Mouse (Mus musculus): ENCODE measurements at regions not wholly inside any gene's neighbourhood (a gene's known extent, or its start where the extent isn't known, plus 50 kb on each side); places are given as distances from the start of the nearest gene placed in this dataset.

- in situ Hi-C loops (cut with MboI; ENCODE audit: low pct_ligation_motif_present, low pct_unique_long_range_greater_than_20kb, low sequenced_read_pairs) (loop anchor here (25.0 kb wide), 2 partner anchors 94 to 244 kb away; no protein-coding TSS in a partner anchor), dilution Hi-C loops (cut with MboI; ENCODE audit: extremely low pct_ligation_motif_present, extremely low pct_unique_long_range_greater_than_20kb, low sequenced_read_pairs) (no loop called here)
- Histone ChIP-seq H3K27me3 (replicated peaks) (no peaks in the 10 kb centered on the region), H3K4me2 (ENCODE audit: insufficient read depth, low read depth, poor library complexity, severe bottlenecking) (no peak overlapping the region), H3K4me1 (ENCODE audit: control insufficient read depth in 1 of 2, insufficient read depth in 2 of 2) (peaks cover 0 to 6% of the 10 kb centered on the region in 2 experiments; a peak in 1 of 4 replicates), H3K4me3 (replicated peaks in 1 of 3; ENCODE audit: low read depth in 2 of 3, low read length in 2 of 3, poor library complexity in 1 of 3) (no peak overlapping the region), H3K9me3 (replicated peaks; ENCODE audit: low read length) (peaks cover 4% of the 10 kb centered on the region), H3K36me3 (replicated peaks in 1 of 2; ENCODE audit: control insufficient read depth in 1 of 2, insufficient read depth in 1 of 2, low read length in 1 of 2) (peaks cover 0 to 43% of the 10 kb centered on the region in 2 experiments), H3K9ac (ENCODE audit: insufficient read depth, low read depth) (no peak overlapping the region), H3K79me2 (replicated peaks; ENCODE audit: control insufficient read depth, extremely low read depth, insufficient read depth, poor library complexity, severe bottlenecking) (no peaks in the 10 kb centered on the region), H3K27ac (ENCODE audit: insufficient read depth, low read depth) (no peak overlapping the region)
- TF ChIP-seq NRF1 (IDR thresholded peaks at IDR 0.05; ENCODE audit: low read depth, low read length) (no peak), ZC3H11A (IDR thresholded peaks at IDR 0.05; ENCODE audit: low read depth, low read length) (no peak), MAFK (IDR thresholded peaks at IDR 0.05; ENCODE audit: insufficient replicate concordance, low read length) (no peak), E2F4 (IDR thresholded peaks at IDR 0.05; ENCODE audit: insufficient replicate concordance, low read depth, low read length) (no peak), SIN3A (IDR thresholded peaks at IDR 0.05; ENCODE audit: low read length) (no peak), BHLHE40 (IDR thresholded peaks at IDR 0.05; ENCODE audit: low read depth, low read length) (no peak)
- DNase-seq (ENCODE audit: extremely low read depth): no peak
Observed at GRCm38 (mm10) chr2:158918312-158918711, 123.7 kb downstream of the Dhx35 start.

- no peak for DNase-seq (ENCODE audit: extremely low read depth)
- Histone ChIP-seq H3K27ac (ENCODE audit: insufficient read depth, low read depth) (no peak overlapping the region), H3K79me2 (replicated peaks; ENCODE audit: control insufficient read depth, extremely low read depth, insufficient read depth, poor library complexity, severe bottlenecking) (no peaks in the 10 kb centered on the region), H3K4me2 (ENCODE audit: insufficient read depth, low read depth, poor library complexity, severe bottlenecking) (no peak overlapping the region), H3K4me1 (ENCODE audit: control insufficient read depth in 1 of 2, insufficient read depth in 2 of 2) (peaks cover 0 to 11% of the 10 kb centered on the region in 2 experiments; a peak in 1 of 4 replicates), H3K4me3 (replicated peaks in 1 of 3; ENCODE audit: low read depth in 2 of 3, low read length in 2 of 3, poor library complexity in 1 of 3) (no peak overlapping the region), H3K9me3 (replicated peaks; ENCODE audit: low read length) (peaks cover 4% of the 10 kb centered on the region), H3K27me3 (replicated peaks) (no peaks in the 10 kb centered on the region), H3K9ac (ENCODE audit: insufficient read depth, low read depth) (no peak overlapping the region), H3K36me3 (replicated peaks in 1 of 2; ENCODE audit: control insufficient read depth in 1 of 2, insufficient read depth in 1 of 2, low read length in 1 of 2) (peaks cover 0 to 28% of the 10 kb centered on the region in 2 experiments)
- no peak for TF ChIP-seq USF1 (IDR thresholded peaks at IDR 0.05; ENCODE audit: low read depth, low read length)
- no peak for TF ChIP-seq GABPA (IDR thresholded peaks at IDR 0.05; ENCODE audit: insufficient replicate concordance, low read depth, low read length)
- TF ChIP-seq ZMIZ1 (IDR thresholded peaks at IDR 0.05; ENCODE audit: low read depth, low read length): no peak
- TF ChIP-seq MYC (IDR thresholded peaks at IDR 0.05; ENCODE audit: low read depth, low read length): no peak
- in situ Hi-C loops (cut with MboI; ENCODE audit: low pct_ligation_motif_present, low pct_unique_long_range_greater_than_20kb, low sequenced_read_pairs): loop anchor here (25.0 kb wide), 2 partner anchors 91 to 241 kb away; no protein-coding TSS in a partner anchor
- dilution Hi-C loops (cut with MboI; ENCODE audit: extremely low pct_ligation_motif_present, extremely low pct_unique_long_range_greater_than_20kb, low sequenced_read_pairs): no loop called here
Observed at GRCm38 (mm10) chr2:158921342-158922255, 127.0 kb downstream of the Dhx35 start.

- dilution Hi-C loops (cut with MboI; ENCODE audit: extremely low pct_ligation_motif_present, extremely low pct_unique_long_range_greater_than_20kb, low sequenced_read_pairs): no loop called here
- H3K9me3 ChIP-seq (replicated peaks; ENCODE audit: low read length): peaks cover 4% of the 10 kb centered on the region
- H3K36me3 ChIP-seq (replicated peaks in 1 of 2; ENCODE audit: control insufficient read depth in 1 of 2, insufficient read depth in 1 of 2, low read length in 1 of 2): peaks cover 0 to 21% of the 10 kb centered on the region in 2 experiments
- H3K9ac ChIP-seq (ENCODE audit: insufficient read depth, low read depth): no peak overlapping the region
- in situ Hi-C loops (cut with MboI; ENCODE audit: low pct_ligation_motif_present, low pct_unique_long_range_greater_than_20kb, low sequenced_read_pairs): loop anchor here (25.0 kb wide), 2 partner anchors 90 to 240 kb away; no protein-coding TSS in a partner anchor
- H3K79me2 ChIP-seq (replicated peaks; ENCODE audit: control insufficient read depth, extremely low read depth, insufficient read depth, poor library complexity, severe bottlenecking): no peaks in the 10 kb centered on the region
- H3K4me2 ChIP-seq (ENCODE audit: insufficient read depth, low read depth, poor library complexity, severe bottlenecking): no peak overlapping the region
- TF ChIP-seq USF2 (conservative IDR thresholded peaks at IDR 0.05; ENCODE audit: low read depth, low read length): no peak
- TF ChIP-seq ZNF384 (IDR thresholded peaks at IDR 0.05; ENCODE audit: low read depth, low read length): no peak
- TF ChIP-seq JUN (IDR thresholded peaks at IDR 0.05; ENCODE audit: insufficient read depth, low read depth, low read length): no peak
- TF ChIP-seq ZMIZ1 (IDR thresholded peaks at IDR 0.05; ENCODE audit: low read depth, low read length): no peak
- TF ChIP-seq ELF1 (IDR thresholded peaks at IDR 0.05; ENCODE audit: low read depth, low read length): no peak
- TF ChIP-seq SIN3A (IDR thresholded peaks at IDR 0.05; ENCODE audit: low read length): no peak
- no peak for DNase-seq (ENCODE audit: extremely low read depth)
- H3K27ac ChIP-seq (ENCODE audit: insufficient read depth, low read depth): no peak overlapping the region
- no peaks in the 10 kb centered on the region for H3K27me3 ChIP-seq (replicated peaks)
- H3K4me3 ChIP-seq (replicated peaks in 1 of 3; ENCODE audit: low read depth in 2 of 3, low read length in 2 of 3, poor library complexity in 1 of 3): no peak overlapping the region
- H3K4me1 ChIP-seq (ENCODE audit: control insufficient read depth in 1 of 2, insufficient read depth in 2 of 2): peaks cover 0 to 8% of the 10 kb centered on the region in 2 experiments; a peak in 1 of 4 replicates
Observed at GRCm38 (mm10) chr2:158922766-158923165, 128.2 kb downstream of the Dhx35 start.
